Mouse (Mus musculus) liver, adult (tissue): ENCODE measurements around the gene Rnf123.

Experiments
- GATA4 ChIP-seq: IDR thresholded peaks from 2 replicates; pipeline ENCODE4 v1.6.1; 2014; ENCODE audit warnings: mild to moderate bottlenecking, low read length; ENCODE audit not compliant: insufficient replicate concordance

The Rnf123 gene

DNA sequence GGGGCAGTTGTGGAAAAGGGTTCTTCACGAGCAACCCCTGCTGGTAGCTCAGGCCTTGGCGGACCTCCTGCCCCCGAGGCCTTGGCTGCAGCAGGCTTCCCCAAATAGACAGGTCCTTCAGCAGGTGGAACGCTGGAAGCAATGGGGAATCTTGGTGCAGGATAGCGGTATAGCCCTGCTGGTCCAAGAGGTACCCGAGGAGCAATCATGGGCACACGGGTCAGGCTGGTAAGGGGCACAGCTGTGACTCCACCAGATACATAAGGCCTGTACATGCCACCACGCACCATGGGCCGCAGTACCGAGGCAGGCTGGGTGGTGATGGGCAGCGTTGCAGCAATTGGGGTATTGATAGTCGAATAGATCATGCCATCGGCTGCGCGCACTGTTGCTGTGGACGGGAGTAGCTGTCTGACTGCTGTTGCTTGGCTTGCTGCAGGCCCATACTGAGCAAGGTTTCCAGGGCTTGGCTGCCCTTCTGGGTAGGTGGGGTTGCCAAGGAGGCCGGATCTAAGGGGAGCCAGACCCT is 28.5 kb upstream of the Rnf123 start:
- TF ChIP-seq GATA4: no peak

DNA sequence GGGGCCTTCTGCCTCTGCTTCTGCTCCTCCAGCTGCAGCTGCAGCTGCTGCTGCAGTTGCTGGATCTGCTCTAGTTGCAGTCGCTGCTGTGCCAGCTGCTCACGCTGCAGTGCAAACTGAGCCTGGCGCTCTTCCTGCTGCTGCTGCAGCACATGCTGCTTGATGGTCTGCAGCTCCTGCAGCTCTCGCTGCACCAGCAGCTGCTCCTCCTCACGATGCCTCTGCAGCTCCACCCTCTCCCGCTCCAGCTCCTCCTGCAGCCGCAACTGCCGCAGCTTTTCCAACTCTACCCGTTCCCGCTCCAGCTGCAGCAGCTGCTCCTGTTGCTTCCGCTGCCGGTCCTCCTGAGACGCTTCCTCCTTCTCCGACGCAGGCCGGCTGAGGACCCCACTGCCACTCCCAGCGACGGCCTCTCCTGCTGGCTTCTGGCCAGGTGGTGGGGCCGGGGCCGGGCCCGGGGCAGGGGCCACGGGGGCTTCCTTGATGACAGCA is 28.0 kb upstream of the Rnf123 start:
- no peak for TF ChIP-seq GATA4

DNA sequence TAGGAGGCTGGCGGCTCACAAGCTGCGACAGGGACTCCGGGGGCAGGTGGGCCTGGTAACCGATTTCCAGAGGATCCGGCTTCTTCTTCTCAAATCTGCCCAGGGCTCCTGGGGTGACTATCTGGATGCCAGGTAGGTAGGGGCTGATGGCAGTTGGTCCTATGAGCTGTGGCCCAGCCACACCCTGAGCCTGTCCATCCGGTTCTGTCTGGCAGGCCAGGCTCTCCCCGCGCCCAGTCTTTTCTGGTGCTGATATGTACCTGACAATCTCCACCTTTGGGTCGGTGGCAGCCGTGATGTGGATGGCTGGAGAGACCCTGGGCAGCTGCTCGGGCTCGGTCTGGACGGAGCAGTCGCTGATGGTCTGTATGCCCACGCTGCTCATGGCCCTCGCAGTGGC is 27.0 kb upstream of the Rnf123 start:
- no peak for TF ChIP-seq GATA4

DNA sequence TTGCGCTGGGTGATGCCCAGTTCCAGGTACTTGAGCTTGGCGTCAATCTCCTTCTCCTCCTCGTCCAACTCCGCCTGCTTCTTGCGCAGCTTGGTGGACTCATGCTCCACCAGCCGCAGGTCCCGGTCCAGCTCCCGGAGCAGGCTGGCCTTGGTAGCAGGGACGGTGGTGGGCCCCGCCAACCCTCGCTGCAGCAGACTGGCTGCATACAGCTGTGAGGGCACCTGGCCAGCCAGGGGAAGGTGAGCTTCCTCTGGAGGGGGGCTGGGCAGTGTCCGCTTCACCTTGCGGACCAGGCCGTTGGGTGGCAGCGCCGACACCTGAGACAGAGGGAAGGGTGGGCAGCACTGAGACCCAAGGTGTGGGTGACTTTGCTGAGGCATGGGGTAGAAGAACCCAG is 24.7 kb upstream of the Rnf123 start:
- no peak for TF ChIP-seq GATA4

DNA sequence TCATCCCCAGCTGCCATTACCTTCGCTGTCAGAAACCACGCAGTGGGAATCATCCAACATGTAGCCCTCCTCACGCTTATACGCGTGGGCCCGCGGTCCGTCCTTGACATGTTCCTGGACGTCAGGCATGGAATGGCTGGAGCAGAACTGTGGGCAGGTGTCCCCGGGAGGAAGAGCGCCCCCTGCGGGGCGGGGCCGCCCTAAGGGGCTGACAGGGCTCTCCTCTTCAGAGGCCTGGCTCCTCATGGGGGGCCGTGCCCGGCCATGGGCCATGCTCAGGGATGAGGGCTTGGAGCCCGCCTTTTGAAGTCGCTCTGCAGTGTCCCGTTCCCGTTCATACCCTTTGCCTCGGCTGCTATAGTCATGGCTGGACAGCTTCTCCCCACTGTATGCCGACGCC is 22.9 kb upstream of the Rnf123 start:
- no peak for TF ChIP-seq GATA4

DNA sequence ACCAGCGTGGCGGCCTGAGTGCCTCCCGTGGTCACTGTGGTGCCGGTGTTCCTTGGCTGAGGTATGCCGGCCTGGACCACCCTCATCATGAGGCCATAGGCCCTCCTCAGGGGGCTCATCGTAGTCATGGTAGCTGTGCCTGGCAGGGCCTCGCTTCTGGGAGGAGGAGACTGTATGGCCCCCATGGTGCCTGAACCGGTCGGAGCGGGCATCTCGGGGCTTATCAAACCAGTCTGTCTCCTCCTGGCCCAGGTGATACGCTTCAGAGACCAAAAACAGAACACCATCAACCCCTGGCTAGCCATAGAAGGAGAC is 22.4 kb upstream of the Rnf123 start:
- no peak for TF ChIP-seq GATA4

DNA sequence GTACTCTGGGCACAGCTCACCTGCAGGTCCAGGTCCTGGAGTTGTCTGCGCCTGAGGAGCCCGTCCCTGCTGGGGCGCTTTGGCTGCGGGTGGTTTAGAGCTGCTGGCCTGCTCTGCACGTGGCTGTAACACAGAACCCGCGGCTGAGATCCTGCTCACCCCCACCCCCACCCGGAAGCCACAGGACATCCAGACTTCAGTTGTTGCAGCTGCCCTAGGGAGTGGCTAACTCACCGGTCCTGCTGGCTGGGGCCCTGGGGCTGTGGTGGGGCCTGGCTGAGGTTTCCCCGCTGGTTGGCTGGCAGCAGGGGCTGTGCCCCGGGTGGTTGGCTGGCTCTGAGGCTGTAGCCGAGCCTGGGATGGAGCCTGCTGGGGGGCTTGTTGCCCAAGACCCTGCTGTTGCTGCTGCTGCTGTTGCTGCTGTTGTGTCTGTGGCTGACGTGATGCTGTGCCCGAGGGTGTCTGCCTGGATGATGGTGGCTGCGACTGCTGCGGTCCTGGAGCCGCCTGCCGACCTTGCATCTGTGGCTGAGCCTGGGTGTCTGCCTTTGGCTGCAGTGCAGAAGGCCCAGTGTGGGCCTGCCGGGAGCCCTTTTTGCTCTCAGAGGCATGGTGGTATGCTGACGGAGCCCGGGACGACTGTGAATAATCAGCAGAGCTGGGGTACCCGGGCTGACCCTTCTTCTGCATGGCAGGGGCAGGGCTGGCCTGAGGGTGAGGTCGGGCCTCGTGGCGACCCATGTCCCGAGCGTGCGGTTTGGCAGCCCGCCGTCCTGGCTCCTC is 21.8 kb upstream of the Rnf123 start:
- no peak for TF ChIP-seq GATA4

DNA sequence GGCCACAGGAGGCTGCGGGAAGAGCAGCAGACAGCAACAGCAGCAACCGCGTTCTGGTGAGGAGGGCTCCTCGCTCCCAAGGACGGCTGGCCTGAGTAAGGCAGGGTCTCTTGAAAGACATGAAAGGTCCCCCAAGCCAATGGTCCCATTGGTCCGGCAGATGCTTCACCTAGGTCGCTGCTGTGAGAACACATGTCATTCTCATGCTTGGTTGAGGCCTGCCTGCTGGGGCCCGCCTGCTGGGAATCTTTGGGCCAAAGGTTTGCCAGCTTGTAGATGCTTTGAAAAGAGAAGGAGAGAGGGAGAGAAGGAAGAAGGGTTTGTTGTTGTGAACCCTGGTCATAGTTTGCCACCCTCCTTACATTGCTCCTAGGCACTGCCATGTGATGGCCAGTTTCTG is 16.5 kb upstream of the Rnf123 start:
- no peak for TF ChIP-seq GATA4

DNA sequence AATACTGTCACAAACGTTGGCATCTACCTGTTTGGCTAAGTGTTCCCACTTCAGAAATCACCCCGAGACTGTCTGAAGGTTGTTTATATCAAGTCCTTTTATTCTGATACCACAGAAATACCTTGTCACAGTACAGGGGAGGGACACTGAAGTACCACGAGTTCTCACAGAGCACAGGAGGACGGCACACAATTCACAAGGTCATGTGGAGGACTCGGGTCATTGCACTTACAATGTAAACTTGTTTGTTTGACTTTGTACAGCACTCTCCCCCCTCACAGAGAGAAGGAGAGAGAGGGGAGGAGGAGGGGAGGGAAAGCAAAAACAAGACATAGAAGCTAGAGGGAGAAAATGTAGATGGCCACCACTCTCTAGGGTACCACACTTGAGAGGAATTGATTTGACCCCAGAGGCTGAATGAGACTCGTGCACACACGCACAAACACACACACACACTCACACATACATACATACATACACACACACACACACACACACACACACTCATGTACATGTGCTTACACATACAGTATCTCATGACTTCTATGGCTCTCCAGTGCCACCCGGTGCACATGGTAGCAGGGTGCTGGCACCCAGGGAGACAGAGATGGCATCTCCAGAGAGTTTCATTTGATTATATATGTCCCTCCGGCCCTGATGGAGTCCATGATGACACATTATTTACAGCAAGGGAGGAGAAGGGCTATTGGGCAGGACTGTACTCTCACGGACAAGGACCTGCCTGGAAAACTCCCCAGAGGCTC is 13.0 kb upstream of the Rnf123 start:
- no peak for TF ChIP-seq GATA4

DNA sequence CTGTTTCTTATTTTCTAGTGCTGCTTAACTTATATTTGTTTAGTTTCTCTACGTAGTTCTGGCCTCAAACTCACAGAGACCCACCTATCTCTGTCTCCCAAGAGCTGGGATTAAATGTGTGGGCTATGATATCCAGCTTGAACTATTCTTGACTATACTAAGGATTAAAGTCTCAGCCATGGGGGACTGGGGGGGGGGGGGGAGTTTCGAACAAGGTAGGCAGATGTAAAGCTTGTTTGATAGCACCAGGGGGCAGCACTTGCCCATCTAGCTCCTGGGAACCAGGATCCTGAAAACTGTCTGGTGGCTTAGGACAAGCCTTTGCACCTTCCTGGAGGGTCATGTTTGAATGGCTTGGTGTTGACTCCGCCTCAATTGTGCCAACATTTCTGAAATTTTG is 12.4 kb upstream of the Rnf123 start:
- TF ChIP-seq GATA4: no peak

DNA sequence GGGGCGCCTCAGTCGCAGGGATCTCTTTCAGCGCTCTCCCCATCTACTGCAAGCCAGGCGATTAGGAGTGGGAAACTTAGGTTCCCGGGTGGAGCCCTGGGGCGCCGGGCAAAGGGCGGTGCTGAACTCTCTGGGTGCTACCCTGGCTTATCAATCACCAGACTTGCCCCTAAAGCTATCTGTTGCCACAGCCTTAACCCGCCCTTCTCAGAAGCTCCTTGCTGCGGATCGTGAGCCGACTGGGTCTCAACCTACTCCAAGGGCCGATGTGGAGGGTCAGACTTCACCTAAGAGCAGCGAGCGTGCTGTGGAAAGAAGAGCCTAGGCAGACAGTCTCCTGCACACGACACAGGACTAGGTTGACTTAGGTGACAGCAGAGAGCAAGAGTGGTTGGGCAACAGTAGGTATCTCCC is 11.9 kb upstream of the Rnf123 start:
- no peak; the same call in 1 of the 2 replicates for TF ChIP-seq GATA4

DNA sequence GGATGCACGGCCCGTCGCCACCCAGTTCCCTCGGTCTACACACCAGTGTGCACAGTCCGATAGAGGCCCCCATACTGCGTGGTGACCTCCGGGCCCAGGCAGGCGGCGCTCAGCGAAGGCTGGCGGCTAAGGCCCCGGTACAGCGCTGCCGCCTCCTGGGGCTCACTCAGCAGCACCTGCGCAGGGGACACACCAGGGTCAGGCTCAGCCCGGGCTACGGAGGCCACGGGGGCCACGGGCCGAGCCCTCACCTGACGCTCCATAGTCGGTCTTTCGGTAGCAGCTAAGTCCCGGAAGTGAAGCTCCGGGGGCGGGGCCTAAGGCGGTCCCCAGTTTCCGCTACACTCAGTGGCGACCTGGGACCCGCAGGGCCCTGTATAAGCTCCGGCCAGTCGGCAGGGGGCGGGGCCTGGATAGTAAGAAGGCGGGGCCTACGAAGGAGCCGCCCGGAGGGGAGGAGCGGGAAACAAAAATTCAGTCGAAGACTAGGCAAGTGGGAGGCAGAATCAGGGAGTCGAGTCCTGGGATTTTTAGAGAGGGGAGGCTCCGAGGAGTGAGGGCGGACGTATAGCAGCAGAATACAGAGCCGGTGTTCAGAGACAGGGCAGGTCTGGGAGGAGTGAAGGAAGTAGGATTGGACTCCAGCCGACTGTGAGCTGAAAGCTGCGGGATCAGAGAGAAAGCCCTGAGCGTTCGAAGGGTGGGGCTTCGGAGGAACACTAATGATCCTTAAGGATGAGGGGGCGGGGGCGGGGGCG is 11.2 kb upstream of the Rnf123 start, which contains the start of gene Apeh:
TSS of gene Apeh (minus strand) at position 423 of the 758 bp plus-strand sequence.
- no peak for TF ChIP-seq GATA4

DNA sequence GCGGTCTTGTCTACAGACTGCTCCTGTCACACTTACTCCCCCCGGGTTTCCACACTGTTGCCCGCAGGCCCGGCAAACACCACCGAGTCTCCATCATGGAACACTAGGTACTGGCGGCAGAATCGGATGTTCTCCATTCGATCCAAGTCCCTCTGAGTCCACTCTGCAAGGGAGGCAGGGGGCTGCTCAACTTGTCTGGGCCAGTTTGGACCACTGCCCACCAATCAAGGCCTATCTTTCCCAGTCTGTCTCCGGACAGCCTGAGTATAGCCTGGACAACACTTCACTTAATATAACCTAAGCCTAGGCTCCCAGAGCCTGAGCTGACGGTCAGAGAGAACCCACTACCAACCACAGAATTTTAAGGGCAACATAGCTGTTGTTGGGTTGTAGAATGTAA is 10.4 kb upstream of the Rnf123 start:
- TF ChIP-seq GATA4: no peak

DNA sequence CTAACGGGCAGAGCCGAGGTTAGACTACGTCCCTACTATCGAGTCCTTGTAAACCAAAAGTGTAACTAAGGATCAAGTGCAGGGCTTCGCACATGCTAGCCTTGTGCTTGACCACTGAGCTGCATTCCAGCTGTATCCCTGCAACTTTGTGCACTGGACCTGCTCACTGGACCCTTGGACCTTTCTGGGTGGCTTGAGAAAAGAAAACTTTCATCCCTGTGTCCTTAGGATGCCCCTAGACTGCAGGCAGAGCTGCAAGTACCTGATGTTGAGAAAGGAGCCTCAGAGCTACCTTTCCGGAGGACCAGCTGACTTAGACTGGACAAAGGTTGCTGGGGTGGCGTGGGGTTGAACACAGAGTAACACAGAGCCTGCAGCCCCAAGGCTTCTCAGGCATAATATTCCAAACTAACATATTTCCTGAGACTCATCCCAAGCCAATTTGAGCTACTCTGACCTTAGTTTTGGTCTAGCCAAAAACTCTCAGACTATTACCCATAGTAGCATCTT is 7.5 kb upstream of the Rnf123 start:
- TF ChIP-seq GATA4: no peak

DNA sequence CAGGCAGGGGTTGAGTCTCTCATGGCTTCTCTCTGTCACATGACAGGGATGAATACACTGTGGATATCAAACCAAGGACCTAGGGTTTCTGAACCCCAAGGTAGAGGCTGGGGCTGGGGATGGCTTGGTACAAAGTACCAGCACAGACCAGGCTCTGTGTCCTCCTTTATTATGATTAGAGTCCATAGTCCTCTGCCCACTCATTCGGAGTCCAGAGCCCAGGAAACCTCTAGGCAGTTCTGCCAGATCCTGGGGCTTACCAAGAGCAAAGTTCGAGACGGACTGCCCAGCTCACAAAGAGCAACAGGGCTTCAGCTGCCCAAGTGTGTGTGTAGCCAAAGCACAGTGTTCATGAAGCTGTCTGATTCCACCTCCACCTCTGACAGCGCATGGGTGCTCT is 2.1 kb upstream of the Rnf123 start:
- no peak for TF ChIP-seq GATA4

DNA sequence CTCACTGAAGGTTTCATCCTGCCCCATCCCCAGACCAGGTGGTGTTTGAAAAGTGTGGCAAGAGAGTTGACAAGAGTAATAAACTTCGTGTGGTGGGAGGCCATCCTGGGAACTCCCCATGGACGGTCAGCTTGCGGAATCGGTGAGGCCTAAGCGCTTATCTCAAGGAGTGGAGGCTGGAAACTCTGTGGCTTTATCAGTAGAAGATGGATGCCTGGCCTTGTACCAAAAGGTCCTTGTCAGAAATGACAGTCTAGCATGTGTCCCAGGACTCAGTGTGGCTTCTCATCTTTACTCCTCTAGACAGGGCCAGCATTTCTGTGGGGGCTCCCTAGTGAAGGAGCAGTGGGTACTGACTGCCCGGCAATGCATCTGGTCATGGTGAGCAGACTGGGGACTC is 415 bp upstream of the Rnf123 start:
- TF ChIP-seq GATA4: no peak

DNA sequence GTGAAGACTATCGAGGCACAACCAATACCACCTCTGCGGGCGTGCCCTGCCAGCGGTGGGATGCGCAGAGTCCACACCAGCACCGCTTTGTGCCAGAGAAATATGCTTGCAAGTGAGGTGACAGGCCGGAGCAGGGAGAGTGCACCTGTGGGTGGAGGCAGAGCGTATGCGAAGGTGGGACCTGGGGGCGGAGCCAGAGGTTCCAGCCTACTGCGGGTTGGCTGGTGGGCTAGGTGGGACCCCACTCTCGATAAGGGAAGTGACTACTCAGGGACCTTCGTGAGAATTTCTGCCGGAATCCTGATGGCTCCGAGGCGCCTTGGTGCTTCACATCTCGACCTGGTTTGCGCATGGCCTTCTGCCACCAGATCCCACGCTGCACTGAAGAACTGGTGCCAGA is 597 bp downstream of the Rnf123 start:
- no peak for TF ChIP-seq GATA4
